Mouse (Mus musculus): ENCODE measurements around the gene Mettl7b. TPM values are rescaled to one million over a fixed set of nuclear protein-coding genes. Genes with fewer than 3 reads are reported as not detected.
A peak's percentile ranks its signal among the peaks of the same experiment; 100 is the strongest.
"Not testable (repeated sequence)": the region's sequence is repeated elsewhere in the genome, so short reads cannot be mapped to it uniquely, and the experiment has no call there.

The Mettl7b gene
- 1.2 and 2.4 TPM in 2 replicates for polyA plus RNA-seq (2014; fragmentation: Nextera tagmentation; extraction: Ambion mirVana)

GRCm38 (mm10) chr10:128960590-128961584, at the start of gene Mettl7b:
TSS of gene Mettl7b (minus strand) at chr10:128960988.
- DNase-seq (ENCODE audit: low spot score) (no peak), ATAC-seq (replicated peaks; ENCODE audit: low FRiP score, low TSS enrichment, low read depth) (peak; percentile 68)
- 79% methylated on average over 12 of the region's 12 CpGs for WGBS
- H3K9ac ChIP-seq (ENCODE audit: low read length): no peak within 1 kb of the TSS
- no peak within 1 kb of the TSS for H3K27ac ChIP-seq (ENCODE audit: low read depth)
- H3K36me3 ChIP-seq (ENCODE audit: control insufficient read depth, insufficient read depth, low read length): no peaks in the 10 kb centered on the region
- H3K4me3 ChIP-seq (ENCODE audit: low read depth, low read length): no peak within 1 kb of the TSS
- no peak within 1 kb of the TSS for H3K4me2 ChIP-seq (ENCODE audit: low read length)
- no peaks in the 10 kb centered on the region for H3K27me3 ChIP-seq (replicated peaks; ENCODE audit: control insufficient read depth, insufficient read depth, low read length)
- no peaks in the 10 kb centered on the region for H3K9me3 ChIP-seq (ENCODE audit: control insufficient read depth, low read length)
- H3K4me1 ChIP-seq (replicated peaks; ENCODE audit: control insufficient read depth, insufficient read depth, low read length): 0 out of 2 replicates have a peak, but pooled peaks cover 3% of the 10 kb centered on the region

DNA sequence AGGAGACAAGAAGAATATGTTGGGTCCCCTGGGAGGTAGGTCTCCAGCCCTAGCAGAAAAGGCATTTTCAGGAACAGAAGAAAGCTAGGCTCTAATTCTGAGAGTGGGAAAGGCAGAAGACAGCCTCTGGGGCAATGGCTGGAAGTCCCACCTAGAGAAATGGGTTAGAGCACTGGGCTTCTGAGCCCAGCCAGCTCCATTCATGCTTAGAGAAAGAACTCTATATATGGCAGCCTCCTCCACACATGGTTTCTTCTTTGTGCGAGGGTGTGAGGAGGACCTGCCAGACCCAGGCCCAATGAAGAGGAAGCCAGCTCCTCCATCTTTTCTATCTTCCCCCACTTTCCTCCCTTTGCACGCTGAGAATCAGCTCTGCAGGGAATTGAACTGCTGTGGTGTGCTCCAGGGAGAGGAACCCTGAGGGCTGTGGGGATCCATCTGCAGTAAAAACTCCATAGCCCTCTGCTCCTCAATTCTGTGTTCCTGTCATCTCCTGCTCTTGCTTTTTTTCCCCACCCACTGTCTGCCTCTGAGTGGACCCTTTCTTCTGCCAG, 49.6 kb upstream of the Mettl7b start, which contains the start of gene Olfr763:
Gene Olfr763 (plus strand): TSS at position 504 of the 554 bp plus-strand sequence.
- H3K4me3 ChIP-seq (ENCODE audit: low read depth, low read length): no peak within 1 kb of the TSS
- WGBS: 71% methylated on average over 2 of the region's 2 CpGs
- DNase-seq (ENCODE audit: low spot score) (no peak), ATAC-seq (replicated peaks; ENCODE audit: low FRiP score, low TSS enrichment, low read depth) (no peak)
- no peaks in the 10 kb centered on the region for H3K36me3 ChIP-seq (ENCODE audit: control insufficient read depth, insufficient read depth, low read length)
- H3K27ac ChIP-seq (ENCODE audit: low read depth): no peak within 1 kb of the TSS
- no peak within 1 kb of the TSS for H3K4me2 ChIP-seq (ENCODE audit: low read length)
- H3K9me3 ChIP-seq (ENCODE audit: control insufficient read depth, low read length): 0 out of 2 replicates have a peak, but pooled peaks cover 6% of the 10 kb centered on the region
- no peaks in the 10 kb centered on the region for H3K27me3 ChIP-seq (replicated peaks; ENCODE audit: control insufficient read depth, insufficient read depth, low read length)
- H3K9ac ChIP-seq (ENCODE audit: low read length): no peak within 1 kb of the TSS
- H3K4me1 ChIP-seq (replicated peaks; ENCODE audit: control insufficient read depth, insufficient read depth, low read length): no peaks in the 10 kb centered on the region

DNA sequence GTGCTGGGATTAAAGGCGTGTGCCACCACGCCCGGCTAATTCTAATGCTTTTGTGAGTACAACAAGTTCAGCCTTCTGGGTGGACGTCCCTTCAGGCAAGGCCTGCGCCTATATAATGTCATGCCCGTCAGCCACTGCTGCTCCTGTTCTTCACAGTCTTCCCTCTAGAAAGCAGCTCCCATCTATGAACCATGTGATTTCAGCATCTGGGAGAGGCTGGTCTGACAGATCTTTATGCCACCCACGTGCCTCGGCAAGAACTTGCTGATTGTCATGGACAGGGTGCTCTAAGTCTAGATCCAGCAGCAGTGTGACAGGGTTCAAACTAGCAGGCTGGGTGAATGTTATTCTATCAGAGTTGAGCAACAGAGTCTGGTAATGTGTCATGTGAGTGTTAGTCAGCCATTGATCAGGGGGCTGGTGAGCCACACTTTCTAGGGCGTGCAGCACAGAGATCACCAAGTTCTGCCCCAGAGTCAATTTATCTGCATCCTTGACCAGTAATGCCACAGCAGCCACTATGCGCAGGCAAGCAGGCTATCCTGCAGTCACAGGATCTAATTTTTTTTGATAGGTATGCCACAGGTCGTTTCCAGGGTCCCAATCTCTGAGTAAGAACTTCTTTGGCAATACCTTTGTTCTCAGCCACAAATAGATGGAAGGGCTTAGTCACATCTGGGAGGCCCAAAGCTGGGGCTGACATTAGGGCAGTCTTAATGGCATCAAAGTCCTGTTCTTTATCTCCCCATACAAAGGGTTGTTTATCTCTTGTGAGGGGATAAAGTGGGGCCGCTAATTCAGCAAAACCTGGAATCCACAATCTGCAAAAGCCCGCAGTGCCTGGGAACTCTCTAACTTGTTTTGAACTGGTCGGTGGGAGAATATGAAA, 43.5 kb upstream of the Mettl7b start:
- no peak for DNase-seq (ENCODE audit: low spot score)
- Histone ChIP-seq H3K27me3 (replicated peaks; ENCODE audit: control insufficient read depth, insufficient read depth, low read length) (no peaks in the 10 kb centered on the region), H3K4me2 (ENCODE audit: low read length) (no peak overlapping the region), H3K4me3 (ENCODE audit: low read depth, low read length) (no peak overlapping the region), H3K9ac (ENCODE audit: low read length) (no peak overlapping the region), H3K4me1 (replicated peaks; ENCODE audit: control insufficient read depth, insufficient read depth, low read length) (no peaks in the 10 kb centered on the region), H3K27ac (ENCODE audit: low read depth) (no peak overlapping the region), H3K36me3 (ENCODE audit: control insufficient read depth, insufficient read depth, low read length) (no peaks in the 10 kb centered on the region), H3K9me3 (ENCODE audit: control insufficient read depth, low read length) (0 out of 2 replicates have a peak, but pooled peaks cover 6% of the 10 kb centered on the region)
- WGBS: 71% methylated on average over 14 of the region's 14 CpGs
- ATAC-seq (replicated peaks; ENCODE audit: low FRiP score, low TSS enrichment, low read depth): peak; percentile 72

- Histone ChIP-seq H3K4me2 (ENCODE audit: low read length) (no peak overlapping the region), H3K36me3 (ENCODE audit: control insufficient read depth, insufficient read depth, low read length) (no peaks in the 10 kb centered on the region), H3K27ac (ENCODE audit: low read depth) (no peak overlapping the region), H3K4me1 (replicated peaks; ENCODE audit: control insufficient read depth, insufficient read depth, low read length) (no peaks in the 10 kb centered on the region), H3K27me3 (replicated peaks; ENCODE audit: control insufficient read depth, insufficient read depth, low read length) (no peaks in the 10 kb centered on the region), H3K4me3 (ENCODE audit: low read depth, low read length) (no peak overlapping the region), H3K9me3 (ENCODE audit: control insufficient read depth, low read length) (no peaks in the 10 kb centered on the region), H3K9ac (ENCODE audit: low read length) (no peak overlapping the region)
- DNase-seq (ENCODE audit: low spot score): no peak
- ATAC-seq (replicated peaks; ENCODE audit: low FRiP score, low TSS enrichment, low read depth): 0 out of 2 replicates have a peak, but pooled peaks have one; percentile 40
- 72% methylated on average over 4 of the region's 4 CpGs for WGBS
Measured at GRCm38 (mm10) chr10:128996523-128997040, 35.8 kb upstream of the Mettl7b start.

- no peaks in the 10 kb centered on the region for H3K27me3 ChIP-seq (replicated peaks; ENCODE audit: control insufficient read depth, insufficient read depth, low read length)
- 86% methylated on average over 1 of the region's 1 CpGs for WGBS
- H3K9me3 ChIP-seq (ENCODE audit: control insufficient read depth, low read length): no peaks in the 10 kb centered on the region
- no peak for ATAC-seq (replicated peaks; ENCODE audit: low FRiP score, low TSS enrichment, low read depth)
- no peak for DNase-seq (ENCODE audit: low spot score)
- no peak overlapping the region for H3K9ac ChIP-seq (ENCODE audit: low read length)
- H3K4me2 ChIP-seq (ENCODE audit: low read length): no peak overlapping the region
- H3K27ac ChIP-seq (ENCODE audit: low read depth): no peak overlapping the region
- no peak overlapping the region for H3K4me3 ChIP-seq (ENCODE audit: low read depth, low read length)
- H3K4me1 ChIP-seq (replicated peaks; ENCODE audit: control insufficient read depth, insufficient read depth, low read length): no peaks in the 10 kb centered on the region
- H3K36me3 ChIP-seq (ENCODE audit: control insufficient read depth, insufficient read depth, low read length): no peaks in the 10 kb centered on the region
Measured at GRCm38 (mm10) chr10:128995796-128996195, 35.0 kb upstream of the Mettl7b start.

DNA sequence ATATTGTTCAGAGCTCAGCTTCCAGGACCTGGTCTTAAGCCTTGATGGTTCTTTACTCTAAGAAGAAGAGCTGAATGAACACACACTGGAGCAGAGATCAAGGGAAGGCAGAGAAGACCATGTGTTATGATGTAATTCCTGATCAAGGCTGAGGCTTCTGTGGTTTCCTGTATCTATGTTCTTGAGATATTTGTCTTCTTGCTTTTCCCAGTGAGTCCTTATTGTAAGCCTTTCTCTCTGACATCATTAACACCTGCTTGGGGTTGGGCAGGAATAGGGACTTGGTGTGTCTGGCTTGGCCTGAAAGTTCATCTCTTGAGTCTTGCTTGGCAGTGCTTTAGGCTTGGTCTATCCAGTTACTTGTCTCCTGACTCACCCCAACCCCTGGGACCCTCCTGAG, 30.2 kb upstream of the Mettl7b start:
- ATAC-seq (replicated peaks; ENCODE audit: low FRiP score, low TSS enrichment, low read depth) (no peak), DNase-seq (ENCODE audit: low spot score) (no peak)
- H3K4me1 ChIP-seq (replicated peaks; ENCODE audit: control insufficient read depth, insufficient read depth, low read length): no peaks in the 10 kb centered on the region

GRCm38 (mm10) chr10:128990129-128990850, 29.5 kb upstream of the Mettl7b start:
- not testable (repeated sequence) for ATAC-seq (replicated peaks; ENCODE audit: low FRiP score, low TSS enrichment, low read depth)
- WGBS: 72% methylated on average over 5 of the region's 10 CpGs

More for the DNA sequence above, 30.2 kb upstream of the Mettl7b start:
- Histone ChIP-seq H3K27me3 (replicated peaks; ENCODE audit: control insufficient read depth, insufficient read depth, low read length) (no peaks in the 10 kb centered on the region), H3K4me3 (ENCODE audit: low read depth, low read length) (no peak overlapping the region), H3K9ac (ENCODE audit: low read length) (no peak overlapping the region), H3K36me3 (ENCODE audit: control insufficient read depth, insufficient read depth, low read length) (no peaks in the 10 kb centered on the region), H3K27ac (ENCODE audit: low read depth) (no peak overlapping the region), H3K4me2 (ENCODE audit: low read length) (no peak overlapping the region), H3K9me3 (ENCODE audit: control insufficient read depth, low read length) (no peaks in the 10 kb centered on the region)

More at GRCm38 (mm10) chr10:128990129-128990850, 29.5 kb upstream of the Mettl7b start:
- not testable (repeated sequence) for H3K36me3 ChIP-seq (ENCODE audit: control insufficient read depth, insufficient read depth, low read length); H3K27ac ChIP-seq (ENCODE audit: low read depth); H3K4me1 ChIP-seq (replicated peaks; ENCODE audit: control insufficient read depth, insufficient read depth, low read length); H3K4me2 ChIP-seq (ENCODE audit: low read length); H3K27me3 ChIP-seq (replicated peaks; ENCODE audit: control insufficient read depth, insufficient read depth, low read length); DNase-seq (ENCODE audit: low spot score); H3K9ac ChIP-seq (ENCODE audit: low read length); H3K9me3 ChIP-seq (ENCODE audit: control insufficient read depth, low read length); H3K4me3 ChIP-seq (ENCODE audit: low read depth, low read length)
